Mouse (Mus musculus): ENCODE results near the gene Banf2. TPM values are rescaled to one million over a fixed set of nuclear protein-coding genes. Genes with fewer than 3 reads are reported as not detected.

Gene Banf2
- total and polyA plus RNA-seq, 2 experiments from 2014 or later: not detected

DNA sequence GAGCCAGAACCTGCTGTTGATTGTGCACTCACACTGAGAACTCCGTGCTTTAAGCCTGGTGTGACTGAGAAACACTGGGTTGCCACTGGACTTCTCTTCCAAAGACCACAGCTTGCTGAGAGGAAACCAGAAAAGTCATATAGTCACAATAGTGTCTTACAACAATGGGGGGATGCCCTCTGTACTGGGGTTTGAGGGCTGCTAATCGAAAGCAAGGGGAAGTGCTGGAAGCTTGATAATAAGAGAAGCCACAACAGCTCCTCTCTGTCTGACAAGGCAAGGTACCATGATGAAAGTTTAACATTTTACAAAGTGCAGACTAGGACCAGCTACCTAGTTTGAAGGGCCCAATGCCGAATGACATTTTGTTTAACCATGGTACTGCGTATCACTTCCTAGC is 36.8 kb downstream of the Banf2 start:
- Histone ChIP-seq H3K36me3 (ENCODE audit: insufficient read depth, low read length) (no peaks in the 10 kb centered on the region), H3K4me3 (ENCODE audit: low read length) (no peak overlapping the region), H3K9ac (replicated peaks; ENCODE audit: low read length) (no peak overlapping the region), H3K27ac (no peak overlapping the region), H3K27me3 (ENCODE audit: insufficient read depth, low read length) (no peaks in the 10 kb centered on the region), H3K4me1 (ENCODE audit: insufficient read depth, low read length) (no peaks in the 10 kb centered on the region), H3K9me3 (ENCODE audit: low read length) (no peaks in the 10 kb centered on the region), H3K4me2 (ENCODE audit: low read depth, low read length) (no peak overlapping the region)
- TF ChIP-seq CTCF (IDR thresholded peaks at IDR 0.05; ENCODE audit: low read depth): no peak
- 92% methylated on average over 4 of the region's 4 CpGs for WGBS
- ATAC-seq: no peak
- no peak for DNase-seq (ENCODE audit: low spot score)

DNA sequence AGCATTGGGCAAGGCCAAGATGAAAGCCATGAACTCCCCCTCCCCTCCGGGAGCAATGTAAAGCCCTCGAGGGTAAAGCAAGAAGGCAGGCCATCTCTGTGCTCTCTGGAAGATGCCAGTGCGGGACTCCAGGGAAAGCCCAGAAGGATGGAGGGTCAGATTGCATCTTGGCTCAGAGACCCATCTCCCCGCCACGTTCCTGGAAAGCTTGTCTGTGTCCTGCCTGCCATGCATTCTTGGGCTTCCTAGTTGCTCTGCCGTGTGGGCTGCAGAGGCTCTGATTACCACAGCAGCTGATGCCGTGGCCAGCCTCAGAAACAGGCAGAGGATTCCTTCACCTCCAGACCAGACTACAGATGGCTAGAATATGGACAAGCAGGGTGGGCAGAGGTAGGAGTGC is 37.6 kb downstream of the Banf2 start:
- H3K9ac ChIP-seq (replicated peaks; ENCODE audit: low read length): no peak overlapping the region
- no peak for DNase-seq (ENCODE audit: low spot score)
- no peak for TF ChIP-seq CTCF (IDR thresholded peaks at IDR 0.05; ENCODE audit: low read depth)
- ATAC-seq: no peak
- no peak overlapping the region for H3K4me3 ChIP-seq (ENCODE audit: low read length)
- no peak overlapping the region for H3K27ac ChIP-seq
- H3K4me1 ChIP-seq (ENCODE audit: insufficient read depth, low read length): no peaks in the 10 kb centered on the region
- no peaks in the 10 kb centered on the region for H3K9me3 ChIP-seq (ENCODE audit: low read length)
- H3K27me3 ChIP-seq (ENCODE audit: insufficient read depth, low read length): no peaks in the 10 kb centered on the region
- no peak overlapping the region for H3K4me2 ChIP-seq (ENCODE audit: low read depth, low read length)
- 52% methylated on average over 7 of the region's 7 CpGs for WGBS
- no peaks in the 10 kb centered on the region for H3K36me3 ChIP-seq (ENCODE audit: insufficient read depth, low read length)

DNA sequence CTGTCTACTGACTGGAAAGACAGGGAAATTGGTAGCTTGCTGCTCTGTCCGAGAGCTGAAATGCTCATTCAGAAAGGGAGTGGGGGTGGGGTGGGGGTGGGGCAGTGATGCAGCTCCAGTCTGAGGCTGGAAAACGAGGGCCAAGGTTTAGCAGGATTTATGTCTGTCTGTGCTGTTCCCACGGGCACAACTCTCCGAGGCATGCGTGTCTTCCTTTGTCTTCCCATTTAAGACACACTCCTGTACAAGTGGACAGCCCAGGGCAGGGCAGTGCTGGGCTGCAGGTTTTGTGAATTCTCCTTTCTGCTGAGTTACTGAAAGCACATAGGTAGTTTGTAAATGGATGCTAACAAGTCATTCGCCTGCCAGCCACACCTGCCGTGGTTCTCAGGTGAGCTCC is 39.8 kb downstream of the Banf2 start:
- ATAC-seq (no peak), DNase-seq (ENCODE audit: low spot score) (no peak)
- no peaks in the 10 kb centered on the region for H3K36me3 ChIP-seq (ENCODE audit: insufficient read depth, low read length)
- no peak overlapping the region for H3K27ac ChIP-seq
- no peaks in the 10 kb centered on the region for H3K4me1 ChIP-seq (ENCODE audit: insufficient read depth, low read length)
- H3K4me3 ChIP-seq (ENCODE audit: low read length): no peak overlapping the region
- no peak overlapping the region for H3K9ac ChIP-seq (replicated peaks; ENCODE audit: low read length)
- WGBS: 47% methylated on average over 7 of the region's 7 CpGs
- no peaks in the 10 kb centered on the region for H3K27me3 ChIP-seq (ENCODE audit: insufficient read depth, low read length)
- no peak for TF ChIP-seq CTCF (IDR thresholded peaks at IDR 0.05; ENCODE audit: low read depth)
- no peak overlapping the region for H3K4me2 ChIP-seq (ENCODE audit: low read depth, low read length)
- no peaks in the 10 kb centered on the region for H3K9me3 ChIP-seq (ENCODE audit: low read length)

DNA sequence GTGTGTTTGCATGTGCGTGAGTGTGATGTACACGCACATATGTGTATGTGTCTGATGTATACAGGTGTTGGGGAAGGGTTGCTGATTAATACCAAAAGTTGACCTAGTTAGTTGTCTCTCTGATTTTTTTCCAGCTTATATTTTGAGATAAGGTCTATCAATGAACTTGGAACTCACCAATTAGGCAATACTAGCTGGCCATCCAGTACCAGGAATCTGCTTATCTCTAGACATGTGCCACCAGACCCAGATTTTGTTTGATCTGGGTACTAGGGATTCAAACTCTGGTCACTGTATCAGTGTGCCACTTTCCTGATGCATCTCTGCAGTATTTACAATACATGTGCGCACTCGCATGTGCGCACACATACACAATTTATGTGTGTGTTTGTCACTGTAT is 41.2 kb downstream of the Banf2 start:
- H3K4me2 ChIP-seq (ENCODE audit: low read depth, low read length): no peak overlapping the region
- TF ChIP-seq CTCF (IDR thresholded peaks at IDR 0.05; ENCODE audit: low read depth): no peak
- no peak overlapping the region for H3K9ac ChIP-seq (replicated peaks; ENCODE audit: low read length)
- DNase-seq (ENCODE audit: low spot score): no peak
- H3K36me3 ChIP-seq (ENCODE audit: insufficient read depth, low read length): no peaks in the 10 kb centered on the region
- no peak overlapping the region for H3K4me3 ChIP-seq (ENCODE audit: low read length)
- no peaks in the 10 kb centered on the region for H3K4me1 ChIP-seq (ENCODE audit: insufficient read depth, low read length)
- H3K27me3 ChIP-seq (ENCODE audit: insufficient read depth, low read length): no peaks in the 10 kb centered on the region
- no peak overlapping the region for H3K27ac ChIP-seq
- no peak for ATAC-seq
- H3K9me3 ChIP-seq (ENCODE audit: low read length): no peaks in the 10 kb centered on the region
- 99% methylated on average over 5 of the region's 5 CpGs for WGBS

DNA sequence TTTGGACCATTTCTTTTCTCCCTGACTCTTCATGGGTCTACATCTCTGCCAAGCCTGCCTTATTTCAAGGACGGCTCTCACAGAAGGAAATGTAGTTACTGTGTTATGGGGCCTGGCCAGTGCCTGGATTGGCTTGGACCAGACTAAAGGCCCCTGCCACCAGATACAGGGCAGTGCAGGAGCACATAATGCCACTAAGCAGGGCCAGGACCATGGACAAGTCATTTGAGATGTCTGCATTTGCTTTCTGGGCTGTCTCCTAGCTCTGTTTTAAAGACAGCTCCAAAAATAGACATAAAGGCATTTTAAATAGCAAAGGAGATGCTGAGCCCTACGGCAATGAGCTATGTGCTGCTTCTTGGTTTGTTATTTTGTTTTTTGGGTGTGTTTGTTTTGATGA is 43.8 kb downstream of the Banf2 start:
- H3K36me3 ChIP-seq (ENCODE audit: insufficient read depth, low read length): no peaks in the 10 kb centered on the region
- H3K4me1 ChIP-seq (ENCODE audit: insufficient read depth, low read length): no peaks in the 10 kb centered on the region
- no peaks in the 10 kb centered on the region for H3K27me3 ChIP-seq (ENCODE audit: insufficient read depth, low read length)
- H3K4me3 ChIP-seq (ENCODE audit: low read length): no peak overlapping the region
- no peaks in the 10 kb centered on the region for H3K9me3 ChIP-seq (ENCODE audit: low read length)
- no peak overlapping the region for H3K4me2 ChIP-seq (ENCODE audit: low read depth, low read length)
- DNase-seq (ENCODE audit: low spot score) (no peak), ATAC-seq (no peak)
- 82% methylated on average over 2 of the region's 2 CpGs for WGBS
- no peak for TF ChIP-seq CTCF (IDR thresholded peaks at IDR 0.05; ENCODE audit: low read depth)
- H3K27ac ChIP-seq: no peak overlapping the region
- H3K9ac ChIP-seq (replicated peaks; ENCODE audit: low read length): no peak overlapping the region

DNA sequence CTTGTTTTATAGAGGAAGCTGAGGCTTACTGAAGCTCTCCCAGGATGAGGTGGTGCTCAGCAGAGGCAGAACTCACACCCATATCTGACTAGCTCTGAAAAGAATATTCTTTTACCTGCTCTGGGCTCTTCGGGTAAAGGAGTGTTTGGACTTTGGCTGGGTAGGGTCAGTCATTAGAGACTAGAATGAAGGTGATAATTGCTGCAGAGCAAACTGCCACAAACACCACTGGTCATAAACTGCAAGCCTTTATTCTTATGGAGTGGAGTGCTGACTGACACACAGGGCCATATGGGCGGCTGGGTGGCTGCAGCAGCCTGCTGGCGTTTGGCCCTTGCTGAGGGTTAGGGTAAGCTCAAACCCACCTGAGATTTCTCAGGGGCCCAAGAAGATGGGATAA is 46.0 kb downstream of the Banf2 start:
- no peak overlapping the region for H3K27ac ChIP-seq
- no peaks in the 10 kb centered on the region for H3K4me1 ChIP-seq (ENCODE audit: insufficient read depth, low read length)
- no peaks in the 10 kb centered on the region for H3K36me3 ChIP-seq (ENCODE audit: insufficient read depth, low read length)
- no peaks in the 10 kb centered on the region for H3K27me3 ChIP-seq (ENCODE audit: insufficient read depth, low read length)
- H3K9ac ChIP-seq (replicated peaks; ENCODE audit: low read length): no peak overlapping the region
- no peak for ATAC-seq
- TF ChIP-seq CTCF (IDR thresholded peaks at IDR 0.05; ENCODE audit: low read depth): no peak
- H3K4me3 ChIP-seq (ENCODE audit: low read length): no peak overlapping the region
- H3K4me2 ChIP-seq (ENCODE audit: low read depth, low read length): no peak overlapping the region
- no peak for DNase-seq (ENCODE audit: low spot score)
- WGBS: 80% methylated on average over 3 of the region's 3 CpGs
- H3K9me3 ChIP-seq (ENCODE audit: low read length): no peaks in the 10 kb centered on the region

GRCm38 (mm10) chr2:144086183-144086847 is 53.5 kb downstream of the Banf2 start:
- Histone ChIP-seq H3K4me2 (ENCODE audit: low read depth, low read length) (no peak overlapping the region), H3K9me3 (ENCODE audit: low read length) (no peaks in the 10 kb centered on the region), H3K36me3 (ENCODE audit: insufficient read depth, low read length) (no peaks in the 10 kb centered on the region), H3K9ac (replicated peaks; ENCODE audit: low read length) (no peak overlapping the region), H3K4me1 (ENCODE audit: insufficient read depth, low read length) (0 out of 2 replicates have a peak, but pooled peaks cover 4% of the 10 kb centered on the region), H3K27me3 (ENCODE audit: insufficient read depth, low read length) (no peaks in the 10 kb centered on the region), H3K4me3 (ENCODE audit: low read length) (no peak overlapping the region), H3K27ac (peak overlapping the region; percentile 45)
- DNase-seq (ENCODE audit: low spot score) (peak; percentile 13), ATAC-seq (no peak)
- WGBS: 37% methylated on average over 18 of the region's 18 CpGs
- TF ChIP-seq CTCF (IDR thresholded peaks at IDR 0.05; ENCODE audit: low read depth): no peak
